Mouse (Mus musculus): ENCODE measurements around the gene Kcnj4. TPM values are rescaled to one million over a fixed set of nuclear protein-coding genes. Genes with fewer than 3 reads are reported as not detected.

Gene Kcnj4
- polyA plus RNA-seq (2015; fragmentation: Nextera tagmentation; extraction: Ambion mirVana): not detected in 2 replicates

GRCm38 (mm10) chr15:79504707-79505452, at the start of gene Kcnj4:
Kcnj4 (minus strand) TSS chr15:79505241.
- 2% methylated on average over 40 of the region's 60 CpGs for WGBS (ENCODE audit: insufficient replicate concordance)
- Histone ChIP-seq H3K9ac (replicated peaks) (no peak within 1 kb of the TSS), H3K4me3 (ENCODE audit: low read depth, low read length) (peak within 1 kb of the TSS; percentile 47), H3K27me3 (ENCODE audit: insufficient read depth, low read length) (peaks cover 71% of the 10 kb centered on the region), H3K4me2 (ENCODE audit: low read depth, low read length) (peak within 1 kb of the TSS; percentile 82), H3K27ac (ENCODE audit: low read depth) (no peak within 1 kb of the TSS), H3K36me3 (replicated peaks; ENCODE audit: insufficient read depth, low read length) (no peaks in the 10 kb centered on the region), H3K4me1 (ENCODE audit: insufficient read depth) (peaks cover 11% of the 10 kb centered on the region), H3K9me3 (ENCODE audit: low read length) (no peaks in the 10 kb centered on the region)
- ATAC-seq: no peak
- TF ChIP-seq CTCF (IDR thresholded peaks at IDR 0.05; ENCODE audit: low read depth): no peak
- no peak for TF ChIP-seq EP300 (IDR thresholded peaks at IDR 0.05; ENCODE audit: low read depth)
- DNase-seq: no peak

GRCm38 (mm10) chr15:79552566-79552965, 47.5 kb upstream of the Kcnj4 start:
- Histone ChIP-seq H3K9ac (replicated peaks) (no peak overlapping the region), H3K27me3 (ENCODE audit: insufficient read depth, low read length) (no peaks in the 10 kb centered on the region), H3K27ac (ENCODE audit: low read depth) (no peak overlapping the region), H3K9me3 (ENCODE audit: low read length) (no peaks in the 10 kb centered on the region), H3K4me1 (ENCODE audit: insufficient read depth) (no peaks in the 10 kb centered on the region), H3K36me3 (replicated peaks; ENCODE audit: insufficient read depth, low read length) (no peaks in the 10 kb centered on the region), H3K4me2 (ENCODE audit: low read depth, low read length) (no peak overlapping the region), H3K4me3 (ENCODE audit: low read depth, low read length) (no peak overlapping the region)
- ATAC-seq (no peak), DNase-seq (no peak)
- no peak for TF ChIP-seq CTCF (IDR thresholded peaks at IDR 0.05; ENCODE audit: low read depth)
- TF ChIP-seq EP300 (IDR thresholded peaks at IDR 0.05; ENCODE audit: low read depth): no peak
- 81% methylated on average over 5 of the region's 5 CpGs for WGBS (ENCODE audit: insufficient replicate concordance)

- H3K27me3 ChIP-seq (ENCODE audit: insufficient read depth, low read length): no peaks in the 10 kb centered on the region
- ATAC-seq (no peak), DNase-seq (no peak)
- H3K4me3 ChIP-seq (ENCODE audit: low read depth, low read length): no peak overlapping the region
- no peak for TF ChIP-seq CTCF (IDR thresholded peaks at IDR 0.05; ENCODE audit: low read depth)
- no peak for TF ChIP-seq EP300 (IDR thresholded peaks at IDR 0.05; ENCODE audit: low read depth)
- no peak overlapping the region for H3K27ac ChIP-seq (ENCODE audit: low read depth)
- H3K4me1 ChIP-seq (ENCODE audit: insufficient read depth): peaks cover 16% of the 10 kb centered on the region
- H3K4me2 ChIP-seq (ENCODE audit: low read depth, low read length): no peak overlapping the region
- no peaks in the 10 kb centered on the region for H3K9me3 ChIP-seq (ENCODE audit: low read length)
- 91% methylated on average over 2 of the region's 2 CpGs for WGBS (ENCODE audit: insufficient replicate concordance)
- peaks cover 11% of the 10 kb centered on the region for H3K36me3 ChIP-seq (replicated peaks; ENCODE audit: insufficient read depth, low read length)
- H3K9ac ChIP-seq (replicated peaks): no peak overlapping the region
Measured at GRCm38 (mm10) chr15:79548226-79548625, 43.2 kb upstream of the Kcnj4 start.

GRCm38 (mm10) chr15:79547289-79547820, 42.3 kb upstream of the Kcnj4 start:
- no peaks in the 10 kb centered on the region for H3K9me3 ChIP-seq (ENCODE audit: low read length)
- TF ChIP-seq CTCF (IDR thresholded peaks at IDR 0.05; ENCODE audit: low read depth) (no peak), EP300 (IDR thresholded peaks at IDR 0.05; ENCODE audit: low read depth) (no peak)
- H3K27me3 ChIP-seq (ENCODE audit: insufficient read depth, low read length): no peaks in the 10 kb centered on the region
- H3K4me1 ChIP-seq (ENCODE audit: insufficient read depth): peaks cover 16% of the 10 kb centered on the region
- DNase-seq (no peak), ATAC-seq (no peak)
- H3K36me3 ChIP-seq (replicated peaks; ENCODE audit: insufficient read depth, low read length): peaks cover 19% of the 10 kb centered on the region
- H3K4me3 ChIP-seq (ENCODE audit: low read depth, low read length): peak overlapping the region; percentile 97
- peak overlapping the region; percentile 82 for H3K4me2 ChIP-seq (ENCODE audit: low read depth, low read length)
- H3K9ac ChIP-seq (replicated peaks): peak overlapping the region; percentile 99; the same call in 1 of the 2 replicates
- H3K27ac ChIP-seq (ENCODE audit: low read depth): peak overlapping the region; percentile 99
- 85% methylated on average over 17 of the region's 17 CpGs for WGBS (ENCODE audit: insufficient replicate concordance)

GRCm38 (mm10) chr15:79546410-79547288, 41.6 kb upstream of the Kcnj4 start, which contains the start of gene Ddx17:
Ddx17 (minus strand) TSS chr15:79546741.
- Histone ChIP-seq H3K4me1 (ENCODE audit: insufficient read depth) (peaks cover 16% of the 10 kb centered on the region), H3K27ac (ENCODE audit: low read depth) (peak within 1 kb of the TSS; percentile 99), H3K9ac (replicated peaks) (peak within 1 kb of the TSS; percentile 99), H3K9me3 (ENCODE audit: low read length) (no peaks in the 10 kb centered on the region), H3K36me3 (replicated peaks; ENCODE audit: insufficient read depth, low read length) (peaks cover 26% of the 10 kb centered on the region), H3K4me3 (ENCODE audit: low read depth, low read length) (peak within 1 kb of the TSS; percentile 97), H3K27me3 (ENCODE audit: insufficient read depth, low read length) (no peaks in the 10 kb centered on the region), H3K4me2 (ENCODE audit: low read depth, low read length) (peak within 1 kb of the TSS; percentile 82)
- WGBS (ENCODE audit: insufficient replicate concordance): 2% methylated on average over 84 of the region's 84 CpGs
- DNase-seq (peak; percentile 98), ATAC-seq (peak; percentile 95)
- TF ChIP-seq CTCF (IDR thresholded peaks at IDR 0.05; ENCODE audit: low read depth) (peak; percentile 1; the same call in 1 of the 2 replicates), EP300 (IDR thresholded peaks at IDR 0.05; ENCODE audit: low read depth) (peak; percentile 95)
